Mouse (Mus musculus) testis, postnatal 14 days (tissue): ENCODE measurements around the gene Fto.

ENCODE experiments used
- DNase-seq: peaks from one replicate; pipeline ENCODE4 v3.0.0; 2021; ENCODE audit warnings: low spot score

Gene Fto

DNA sequence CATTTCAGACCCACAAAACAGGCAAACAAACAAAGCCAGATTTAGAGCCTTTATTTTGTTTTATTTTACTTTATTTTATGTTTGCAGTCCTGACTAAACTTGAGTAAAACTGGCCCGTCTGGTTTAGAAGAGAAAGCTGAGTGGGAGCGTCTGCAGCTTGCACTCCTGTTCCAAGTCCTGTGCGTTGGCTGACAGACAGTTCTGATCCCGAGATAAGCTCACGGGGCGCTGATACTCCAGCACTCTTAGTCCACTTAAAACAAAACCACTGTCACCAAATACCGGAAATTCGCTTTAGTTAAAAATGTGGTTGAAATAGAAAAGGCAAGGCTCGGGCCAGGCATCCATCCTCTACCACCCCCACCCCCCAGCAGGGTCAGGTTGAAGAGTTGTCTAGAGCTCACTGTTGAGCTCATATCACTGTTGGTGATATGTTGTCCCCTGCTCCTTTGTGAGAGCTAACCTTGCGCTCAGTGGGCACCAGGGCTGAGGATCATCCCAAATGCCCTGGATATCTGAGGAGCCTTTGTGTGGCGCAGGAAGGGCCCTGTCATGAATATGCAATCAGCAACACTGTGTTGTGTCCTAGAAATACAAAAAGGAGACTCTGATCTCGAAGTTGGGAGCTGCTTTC lies 252.7 kb downstream of the Fto start:
- DNase-seq, result no peak

DNA sequence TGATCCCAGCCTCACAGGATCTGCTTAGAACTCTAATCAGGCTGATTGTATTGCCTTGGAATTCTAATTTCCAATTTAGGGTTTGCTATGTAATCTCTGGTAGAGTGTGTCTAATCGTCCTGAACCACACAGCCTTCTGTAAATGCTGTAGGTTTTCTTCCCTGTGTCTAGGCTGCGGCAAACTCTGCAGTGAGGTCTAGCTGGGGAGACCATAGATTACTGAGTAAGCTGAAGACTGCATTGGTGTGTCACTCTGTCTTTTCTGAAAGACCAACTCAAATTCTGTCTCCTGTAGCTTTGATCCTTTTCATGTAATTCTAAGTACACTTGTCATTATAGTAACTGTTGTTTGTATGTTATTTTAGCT lies 253.2 kb downstream of the Fto start:
- DNase-seq, result no peak

GRCm38 (mm10) chr8:91569874-91570273 lies 256.5 kb downstream of the Fto start:
- peak; percentile 22 for DNase-seq

GRCm38 (mm10) chr8:91570809-91571208 lies 257.5 kb downstream of the Fto start:
- DNase-seq, result no peak

DNA sequence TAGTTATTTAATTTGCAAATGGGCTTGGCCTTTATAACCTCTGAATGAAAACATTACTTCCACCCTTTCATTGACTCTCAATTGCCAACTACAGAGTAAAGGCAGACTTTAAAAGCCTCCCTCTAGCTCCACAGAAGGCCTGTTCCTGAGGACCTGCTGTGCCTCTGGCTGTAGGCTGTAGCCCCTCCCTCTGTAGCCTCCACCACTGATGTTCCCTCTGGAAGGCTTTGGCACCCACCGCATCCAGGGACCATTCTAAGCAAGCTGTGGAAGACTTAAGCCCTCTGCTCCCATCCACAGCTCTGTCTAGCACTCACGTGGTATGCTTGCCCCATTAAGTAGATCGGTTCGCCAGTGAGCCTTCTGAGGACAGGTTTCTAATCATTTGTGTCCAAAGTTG lies 258.7 kb downstream of the Fto start:
- DNase-seq, result no peak

GRCm38 (mm10) chr8:91572630-91573029 lies 259.3 kb downstream of the Fto start:
- DNase-seq, result no peak

DNA sequence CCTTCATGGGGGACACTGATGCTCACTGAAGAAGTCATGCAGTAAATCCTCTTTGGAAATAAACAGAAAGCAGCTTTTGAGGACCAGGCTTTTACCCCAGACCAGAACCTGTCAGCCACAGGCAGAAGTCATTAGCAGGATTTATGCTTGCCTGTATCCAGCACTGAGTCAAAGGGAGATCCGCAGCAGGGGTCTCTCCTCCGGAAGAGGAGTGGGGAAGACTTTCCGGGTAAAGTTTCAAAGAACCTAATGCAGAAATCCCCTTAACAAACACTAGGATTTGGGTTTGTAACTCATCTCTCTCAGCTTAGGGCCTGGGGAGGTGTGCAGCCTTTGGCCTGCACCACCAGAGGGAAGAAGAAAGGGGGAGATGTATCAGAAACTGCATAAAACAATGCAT lies 262.3 kb downstream of the Fto start:
- no peak for DNase-seq

DNA sequence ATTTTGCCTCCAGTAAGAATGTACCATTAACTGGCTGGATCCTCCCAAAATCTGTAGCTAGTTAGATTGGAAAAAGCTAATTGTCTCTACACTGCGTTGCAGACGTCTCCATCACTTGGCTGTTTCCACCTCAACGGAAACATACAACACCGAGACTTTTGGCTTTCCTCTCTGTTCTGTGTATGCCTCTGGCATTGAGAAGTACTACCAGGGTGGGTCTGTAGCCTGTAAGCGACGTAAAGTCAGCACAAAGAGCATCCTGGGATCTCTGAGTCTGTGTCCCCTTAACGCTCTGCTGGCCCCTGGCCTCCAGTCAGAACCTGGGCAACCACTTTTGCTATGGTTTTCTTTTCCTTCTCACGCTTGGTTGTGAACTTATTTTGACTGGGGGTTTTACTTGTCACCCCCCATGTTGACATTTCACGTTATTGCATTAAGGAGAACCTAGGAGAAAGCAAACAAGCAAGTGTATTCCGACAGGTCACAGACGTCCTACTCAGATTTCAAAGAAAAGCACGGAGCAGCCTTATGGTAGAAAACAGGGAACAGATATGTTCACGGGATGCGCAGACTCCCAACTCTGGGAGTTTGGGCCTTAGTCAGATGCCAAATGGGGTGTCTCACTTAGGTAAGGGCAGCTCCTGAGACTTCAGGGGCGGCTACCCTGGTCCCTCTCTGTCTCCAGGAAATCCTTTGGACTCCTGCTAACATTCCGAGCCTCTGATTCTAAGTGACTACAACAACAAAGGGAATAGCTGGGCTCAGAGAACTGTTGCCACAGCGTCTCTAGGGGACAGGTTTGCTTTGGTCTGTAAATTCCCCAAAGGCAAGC lies 263.0 kb downstream of the Fto start:
- no peak for DNase-seq

- DNase-seq, result no peak
Measured at GRCm38 (mm10) chr8:91576918-91577241, 263.6 kb downstream of the Fto start.

- no peak for DNase-seq
Measured at GRCm38 (mm10) chr8:91577605-91578004, 264.3 kb downstream of the Fto start.

DNA sequence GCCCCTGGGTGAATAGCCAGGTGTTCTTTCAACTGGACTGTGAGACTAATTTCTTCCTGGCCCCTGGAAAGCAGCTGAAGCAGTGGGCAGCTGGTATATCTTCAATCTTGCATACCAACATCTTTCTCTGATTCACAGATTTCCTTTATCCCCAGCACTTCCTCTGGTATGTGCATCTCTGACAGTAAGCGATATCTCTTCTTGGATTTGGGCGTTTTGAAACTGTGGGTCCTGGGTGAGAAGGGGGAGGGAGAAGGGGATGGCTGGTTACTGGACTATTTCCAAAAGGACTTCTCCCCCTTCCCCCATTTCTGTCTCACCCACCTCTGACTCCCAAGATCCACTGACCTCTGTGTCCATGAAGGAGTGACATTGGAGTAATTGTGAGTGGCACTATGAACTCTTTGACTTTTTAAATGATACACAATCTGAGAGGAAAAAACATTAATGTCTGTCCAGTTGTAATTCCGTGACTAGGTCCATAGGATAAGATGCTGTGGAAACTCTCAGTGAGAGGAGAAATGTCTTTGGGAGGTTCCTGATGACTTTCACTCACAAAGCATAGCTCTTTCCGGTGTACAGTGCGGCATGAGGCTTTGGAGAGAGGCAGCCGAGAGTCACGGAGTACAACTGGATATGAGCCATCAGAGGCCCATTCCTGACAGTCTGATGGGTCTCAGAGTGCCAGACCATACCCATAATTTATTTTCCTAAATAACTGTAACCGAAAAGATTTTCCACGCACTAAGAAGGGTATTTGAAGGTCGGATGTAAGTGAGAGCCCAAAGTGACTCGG lies 271.5 kb downstream of the Fto start:
- no peak for DNase-seq

DNA sequence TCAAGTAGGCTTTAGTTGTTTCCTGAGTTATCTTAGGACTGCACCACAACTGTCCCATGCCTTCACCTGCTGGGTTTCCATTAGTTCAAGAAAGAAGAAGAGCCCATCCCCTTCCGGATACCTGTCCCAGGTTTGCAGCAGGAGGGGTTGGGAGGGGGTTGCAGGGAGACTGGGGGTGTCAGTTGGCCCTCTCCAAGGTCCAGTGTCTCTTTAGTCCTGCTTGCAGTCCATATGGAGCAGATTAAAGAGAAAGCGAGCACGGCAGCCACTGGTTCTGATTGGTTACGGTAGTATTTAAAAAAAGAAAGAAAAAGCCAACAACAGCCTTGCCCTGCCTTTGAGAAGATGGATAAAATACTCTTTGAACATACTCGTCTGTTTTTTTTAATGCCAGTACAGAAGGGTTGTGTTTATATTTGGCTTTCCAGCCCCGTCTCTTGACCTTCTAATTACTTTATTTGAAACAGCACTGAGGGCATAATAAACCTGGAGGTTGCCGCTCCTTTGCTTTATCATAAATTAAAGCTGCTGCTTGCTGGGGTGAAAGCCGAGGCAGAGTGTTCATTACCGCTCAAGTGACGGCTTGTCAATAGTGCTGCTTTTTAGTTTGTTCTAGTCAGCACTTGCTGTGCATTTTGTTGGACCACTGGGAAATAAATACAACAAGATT lies 279.2 kb downstream of the Fto start:
- DNase-seq, result no peak

DNA sequence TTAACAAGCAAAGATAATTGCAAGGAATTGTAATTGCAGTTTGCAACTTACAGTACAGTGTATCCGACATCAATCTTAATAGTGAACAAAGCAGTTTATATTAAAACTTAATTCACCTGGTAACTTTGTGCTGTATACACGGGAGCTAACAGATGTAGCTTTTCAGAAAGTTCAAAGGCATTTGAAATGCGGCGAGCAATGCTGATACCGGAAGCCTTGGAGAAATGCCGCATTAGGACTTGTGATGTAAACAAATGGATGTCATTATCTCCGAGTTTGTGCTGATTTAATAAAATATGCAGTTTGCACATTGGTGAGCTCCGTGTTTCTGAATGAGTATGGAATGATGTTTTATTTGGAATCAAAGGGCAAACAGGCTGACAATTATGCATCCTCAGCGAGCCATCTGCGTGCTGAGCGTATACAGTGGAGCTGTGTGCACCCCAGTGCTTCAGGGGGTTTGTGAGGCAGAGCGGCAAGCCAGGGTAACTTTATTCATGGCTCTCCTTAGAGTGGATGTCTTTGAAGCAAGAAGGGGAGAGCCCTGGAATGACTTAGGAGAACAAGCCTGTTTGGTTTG lies 280.0 kb downstream of the Fto start:
- no peak for DNase-seq

- no peak for DNase-seq
Measured at GRCm38 (mm10) chr8:91599349-91599837, 286.1 kb downstream of the Fto start.

DNA sequence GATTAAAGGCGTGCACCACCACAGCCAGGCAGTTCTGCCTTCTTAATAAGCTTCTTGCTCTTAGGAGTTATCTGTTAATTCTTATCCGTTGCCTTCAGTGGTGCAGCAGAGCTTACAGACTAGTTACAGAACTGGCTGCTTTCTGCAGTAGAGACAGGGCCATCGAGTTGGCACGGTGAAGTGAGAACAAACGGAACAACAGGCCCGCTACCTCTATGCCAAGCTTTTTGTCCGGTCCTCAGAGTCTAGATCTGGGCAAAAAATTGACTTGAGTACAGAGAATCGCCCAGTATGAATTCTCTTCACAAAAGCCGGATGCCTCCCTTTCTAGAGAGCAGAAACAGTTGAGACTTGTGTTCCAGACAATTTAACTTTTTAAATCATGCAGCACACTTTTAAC lies 290.4 kb downstream of the Fto start:
- DNase-seq, result no peak

- DNase-seq, result no peak
Measured at GRCm38 (mm10) chr8:91605901-91606300, 292.6 kb downstream of the Fto start.

- DNase-seq, result no peak
Measured at GRCm38 (mm10) chr8:91607091-91607490, 293.8 kb downstream of the Fto start.

- no peak for DNase-seq
Measured at GRCm38 (mm10) chr8:91611191-91611590, 297.9 kb downstream of the Fto start.

GRCm38 (mm10) chr8:91611723-91612362 lies 298.5 kb downstream of the Fto start:
- DNase-seq, result no peak

DNA sequence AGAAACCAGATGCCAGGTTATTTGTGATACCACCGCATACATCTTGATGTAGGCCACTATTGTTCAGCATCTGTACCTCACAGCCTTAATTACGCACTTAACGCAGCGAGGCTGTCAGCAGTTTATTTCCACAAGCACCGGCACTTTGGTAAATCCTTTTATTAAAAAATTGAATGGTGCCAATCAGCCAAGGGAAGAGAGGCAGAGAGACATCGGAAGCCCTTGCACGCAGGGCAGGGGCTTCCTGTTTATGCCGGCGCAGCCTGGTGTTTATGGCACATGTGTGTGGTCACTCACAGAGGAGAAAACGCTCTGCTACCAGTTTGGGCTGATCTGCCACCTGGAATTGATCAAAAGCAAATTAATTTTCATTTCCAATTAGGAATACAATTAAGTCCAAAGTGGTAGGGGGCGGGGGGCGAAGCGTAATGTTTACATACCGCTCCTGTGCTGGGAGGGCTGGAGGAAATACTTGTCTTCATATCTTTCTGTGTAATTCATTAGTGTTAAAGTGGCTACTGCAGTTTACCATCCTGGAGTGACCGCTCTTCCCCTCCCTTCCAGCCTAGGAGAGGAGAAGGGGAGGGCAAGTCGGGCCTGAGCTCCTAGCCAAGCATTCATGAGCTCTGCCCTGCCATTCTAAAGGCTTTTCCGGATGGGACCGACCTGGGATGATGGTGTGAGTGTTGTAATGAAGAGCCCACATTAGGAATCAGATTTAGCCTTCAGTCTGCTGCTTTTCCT lies 299.2 kb downstream of the Fto start:
- DNase-seq, result no peak

DNA sequence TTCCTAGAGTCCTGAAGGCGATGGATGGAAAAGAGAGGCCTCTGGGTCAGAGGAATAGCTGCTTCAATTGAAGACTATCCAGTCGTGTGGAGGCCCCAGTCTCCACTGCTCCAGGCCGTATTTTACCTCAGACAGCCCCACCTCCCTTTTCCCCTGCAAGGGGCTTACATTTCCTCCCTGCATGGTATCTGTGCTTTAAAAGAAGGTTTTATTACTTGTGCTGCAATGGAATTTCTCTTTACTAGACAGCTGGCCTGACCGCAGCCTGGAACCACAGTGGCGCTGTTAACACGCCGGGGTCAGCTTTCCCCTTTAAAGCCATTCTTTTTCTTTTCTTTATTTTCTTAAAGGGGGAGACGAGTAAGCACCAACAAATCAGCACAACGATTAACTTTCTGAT lies 300.3 kb downstream of the Fto start:
- DNase-seq, result no peak
